Mouse (Mus musculus) frontal cortex, postnatal 36 days (tissue): ENCODE data around the gene Nsfl1c.
"Not testable (repeated sequence)": the region's sequence is repeated elsewhere in the genome, so short reads cannot be mapped to it uniquely, and the experiment has no call there.

Experiments
- DNase-seq, 2 experiments: peaks; one replicate each; pipeline ENCODE4 v3.0.0; 2022; ENCODE audit warnings: low spot score in 2 of 2

Gene Nsfl1c

GRCm38 (mm10) chr2:151494035-151494803 is at the start of gene Nsfl1c:
Gene Nsfl1c, plus strand, starts transcription at chr2:151494182.
- peak; percentile 97 to 98 for DNase-seq

- not testable (repeated sequence) for DNase-seq
Measured at GRCm38 (mm10) chr2:151476053-151476452, 17.9 kb upstream of the Nsfl1c start, which contains the start of gene 4921509C19Rik. Gene 4921509C19Rik, minus strand, starts transcription at chr2:151476153.

GRCm38 (mm10) chr2:151486496-151486895 is 7.5 kb upstream of the Nsfl1c start:
- DNase-seq = no peak

- DNase-seq = no peak
Measured at GRCm38 (mm10) chr2:151498358-151498757, 4.4 kb downstream of the Nsfl1c start.

DNA sequence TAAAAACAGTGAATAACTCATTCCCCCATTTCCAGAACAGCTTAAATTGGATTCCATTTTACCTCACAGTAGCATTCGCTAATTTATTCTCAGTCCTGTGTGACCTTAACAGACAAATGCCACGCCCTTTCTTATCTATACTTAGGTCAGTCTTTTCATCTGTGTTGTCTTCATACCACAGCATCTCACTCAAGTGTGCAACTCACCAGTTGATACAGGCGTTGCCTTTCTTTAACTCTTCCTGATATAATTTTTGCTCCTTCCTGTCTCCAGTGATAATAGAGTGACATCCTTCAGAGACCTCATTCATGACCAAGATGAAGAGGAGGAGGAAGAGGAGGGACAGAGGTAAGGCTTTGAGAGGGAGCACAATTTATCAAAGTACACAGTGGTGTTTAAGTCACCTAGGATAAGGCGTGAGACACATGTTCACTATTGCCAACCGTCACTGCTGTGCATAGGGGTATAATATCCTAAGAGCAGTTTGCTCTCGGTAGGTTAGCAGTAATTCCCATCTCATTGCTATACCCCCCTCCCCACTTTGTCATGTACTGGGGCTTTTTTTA is 6.5 kb downstream of the Nsfl1c start:
- DNase-seq = no peak

GRCm38 (mm10) chr2:151504226-151504625 is 10.2 kb downstream of the Nsfl1c start:
- DNase-seq = no peak

- peak; percentile 51 to 72 for DNase-seq
Measured at GRCm38 (mm10) chr2:151512199-151512598, 18.2 kb downstream of the Nsfl1c start.

DNA sequence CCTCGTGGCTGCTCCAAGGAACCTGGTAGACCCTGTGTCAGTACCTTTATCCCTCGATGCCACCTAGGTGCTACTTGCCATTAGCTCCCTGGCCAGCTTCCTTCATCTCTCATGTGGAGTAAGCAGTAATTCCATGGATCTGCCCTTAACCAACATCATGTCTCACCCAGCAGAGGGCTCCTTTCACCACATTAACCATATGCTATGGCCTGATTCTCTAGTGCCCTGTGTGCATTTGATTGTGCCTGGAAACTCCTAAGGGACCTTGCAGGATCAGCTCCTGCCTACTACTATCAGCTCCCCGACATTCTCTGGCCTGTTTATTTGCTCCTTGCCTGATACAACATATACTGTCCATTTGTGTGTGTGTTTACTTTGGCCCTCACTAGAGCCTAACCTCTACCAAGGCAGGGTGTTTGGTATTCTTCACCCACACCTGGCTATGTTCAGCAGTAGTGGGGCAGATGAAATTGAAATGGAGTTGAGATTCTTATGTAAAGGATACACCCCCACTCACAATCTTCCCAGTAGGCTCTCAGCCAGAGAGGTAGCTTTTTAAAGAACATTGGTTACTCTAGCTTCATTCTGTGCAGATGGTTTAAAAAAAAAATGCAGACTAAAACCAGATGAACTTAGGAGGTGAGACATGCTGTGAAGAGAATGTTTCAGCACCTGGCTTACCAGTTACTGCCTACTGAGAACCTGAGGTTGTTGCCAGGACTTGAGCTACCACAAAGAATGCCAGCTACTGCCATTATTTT is 19.7 kb downstream of the Nsfl1c start:
- DNase-seq = peak; percentile 34 to 79

GRCm38 (mm10) chr2:151519000-151519399 is 25.0 kb downstream of the Nsfl1c start:
- DNase-seq = no peak

DNA sequence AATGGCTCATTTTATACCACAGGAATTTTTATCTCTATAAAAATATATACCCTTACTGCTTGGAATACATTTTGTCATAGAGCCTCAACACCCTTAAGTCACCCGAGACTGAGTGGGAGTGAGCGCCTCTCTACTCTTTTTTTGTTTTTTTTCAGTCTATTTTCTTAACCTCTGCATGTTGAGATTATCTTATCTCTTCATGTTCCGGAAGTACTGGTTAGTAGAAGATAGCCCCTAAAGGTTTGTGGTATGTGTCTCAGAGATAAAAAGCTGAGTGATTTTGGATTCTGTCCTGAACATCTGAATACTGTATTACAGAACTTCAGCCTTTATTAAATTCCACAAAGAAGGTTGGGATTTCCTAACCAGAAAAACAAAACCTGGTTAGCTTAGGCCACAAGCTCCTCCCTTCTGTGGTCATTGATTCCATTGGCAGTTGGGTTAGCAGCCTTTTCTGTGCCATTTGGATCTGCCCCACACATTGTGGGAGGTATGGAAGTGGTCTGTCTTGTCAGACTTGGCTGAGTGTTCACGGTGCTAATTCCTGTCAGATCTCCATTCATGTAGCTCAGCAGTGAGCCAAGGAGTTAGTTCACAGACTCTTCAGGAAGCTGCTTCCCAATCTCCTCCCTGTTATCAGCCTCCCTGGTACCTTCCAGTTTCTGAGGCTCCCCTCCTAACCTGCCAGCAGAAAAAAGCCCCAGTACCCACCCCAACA is 30.5 kb downstream of the Nsfl1c start:
- no peak for DNase-seq

GRCm38 (mm10) chr2:151525520-151525919 is 31.5 kb downstream of the Nsfl1c start:
- no peak for DNase-seq

GRCm38 (mm10) chr2:151528066-151528465 is 34.1 kb downstream of the Nsfl1c start:
- DNase-seq = no peak

DNA sequence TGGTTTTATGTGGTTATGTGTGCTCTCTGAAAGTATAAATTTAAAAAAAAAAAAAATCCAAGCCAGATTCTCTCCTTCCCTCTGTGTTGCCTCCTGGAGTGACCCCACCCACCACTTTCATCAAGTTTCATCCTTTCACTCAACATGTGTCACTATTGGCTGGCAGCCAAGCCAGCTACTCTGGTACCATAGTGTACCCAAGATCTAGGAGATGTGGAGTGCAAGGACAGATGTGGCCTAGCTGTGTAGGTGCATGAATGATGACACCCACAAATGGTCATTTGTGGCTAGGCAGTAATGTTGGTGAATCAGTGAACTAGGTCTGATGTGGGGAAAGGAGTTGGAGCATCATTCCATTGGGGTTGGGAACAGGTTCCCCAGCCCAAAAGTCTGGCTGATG is 35.2 kb downstream of the Nsfl1c start:
- no peak for DNase-seq

DNA sequence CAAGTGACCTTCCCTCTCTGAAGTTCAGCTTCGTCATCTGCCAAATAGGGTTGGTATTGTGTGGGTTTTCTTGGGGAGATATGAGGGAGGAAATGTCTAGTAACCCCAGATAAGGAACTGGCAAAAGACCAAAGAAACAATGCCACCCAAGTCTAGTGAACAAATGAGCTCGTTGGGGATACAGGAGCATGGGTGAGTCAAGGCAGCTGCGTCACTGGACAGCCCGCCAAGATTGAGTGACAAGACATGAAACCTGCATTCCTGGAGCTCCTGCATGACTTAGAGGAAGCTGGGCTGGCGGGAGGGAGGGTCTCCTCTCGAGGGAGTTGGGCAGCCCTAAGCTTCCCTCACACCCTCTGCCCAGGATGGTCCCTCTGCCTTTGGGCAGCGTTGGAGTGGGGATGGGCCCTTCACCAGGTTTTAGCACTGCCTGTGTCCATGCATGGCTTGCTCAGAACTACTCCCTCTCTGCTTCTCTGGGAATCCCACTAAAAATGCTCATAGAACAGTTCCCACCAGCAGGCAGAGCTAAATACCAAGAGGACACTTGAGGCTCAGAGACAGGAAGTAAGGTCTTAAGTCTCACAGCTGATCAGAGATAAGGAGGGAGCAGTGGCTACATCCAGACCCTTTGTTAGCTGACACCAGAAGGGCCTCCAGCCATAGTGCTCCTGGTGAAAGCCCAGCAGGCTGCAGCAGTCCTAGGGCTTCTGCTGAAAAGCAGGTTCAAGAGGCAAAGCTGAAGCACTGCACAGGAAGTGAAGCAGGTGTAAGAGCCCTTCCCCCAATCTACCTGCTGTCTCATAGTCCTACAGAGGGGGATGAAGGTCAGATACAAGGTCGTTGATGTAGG is 36.6 kb downstream of the Nsfl1c start:
- no peak for DNase-seq

GRCm38 (mm10) chr2:151533632-151534031 is 39.6 kb downstream of the Nsfl1c start:
- DNase-seq = no peak

GRCm38 (mm10) chr2:151535961-151536617 is 42.1 kb downstream of the Nsfl1c start:
- no peak for DNase-seq

DNA sequence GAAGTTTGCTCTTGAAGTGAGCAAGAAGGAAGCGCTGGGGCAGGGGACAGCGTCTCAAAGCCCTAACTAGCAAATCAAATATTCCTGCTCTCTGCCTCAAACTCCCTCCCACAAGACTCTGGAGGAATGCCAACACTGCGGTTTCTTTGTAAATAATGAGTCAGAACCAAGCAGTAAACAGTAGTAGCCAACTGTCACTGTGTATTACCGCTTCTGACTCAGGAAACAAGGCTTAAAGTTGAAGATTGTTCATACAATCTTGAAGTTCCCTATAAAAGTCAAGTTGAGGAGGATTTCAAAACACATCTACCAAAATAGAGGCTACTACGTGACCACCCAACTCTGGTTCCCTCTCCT is 42.6 kb downstream of the Nsfl1c start:
- peak; percentile 41 to 58 for DNase-seq

DNA sequence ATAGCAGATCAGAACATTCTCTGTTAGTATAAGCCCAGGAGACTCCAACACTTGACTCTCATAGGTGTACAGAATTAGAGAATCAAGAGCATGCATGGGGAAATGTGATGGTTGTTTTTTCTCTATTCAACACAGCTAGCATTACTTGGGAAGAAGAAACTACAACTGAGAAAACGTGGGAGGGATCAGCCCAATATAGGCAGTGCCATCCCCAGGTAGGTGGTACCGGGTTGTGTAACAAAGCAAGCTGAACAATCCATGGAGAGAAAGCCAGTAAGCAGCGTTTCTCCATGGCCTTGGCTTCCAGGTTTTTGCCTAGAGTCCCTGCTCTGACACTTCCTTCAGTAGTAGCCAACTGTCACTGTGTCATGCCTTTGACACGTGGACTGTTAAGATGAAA is 44.7 kb downstream of the Nsfl1c start:
- DNase-seq = no peak

GRCm38 (mm10) chr2:151542323-151543062 is 48.5 kb downstream of the Nsfl1c start, which contains the start of gene Fkbp1a:
Gene Fkbp1a, plus strand, starts transcription at chr2:151542483.
- peak; percentile 96 to 97 for DNase-seq
